Mouse (Mus musculus): ENCODE results near the gene Pom121.

The Pom121 gene

Small RNAs within 50 kb of the gene (microRNA-seq; reads per million reads assigned to microRNA genes)
- 0.62 to 0.69 reads per million in 2 experiments for gene Mir7033

Data from adrenal gland (tissue).